Mouse (Mus musculus): ENCODE measurements around the gene Dpf1.
A peak's percentile ranks its signal among the peaks of the same experiment; 100 is the strongest.

DNA sequence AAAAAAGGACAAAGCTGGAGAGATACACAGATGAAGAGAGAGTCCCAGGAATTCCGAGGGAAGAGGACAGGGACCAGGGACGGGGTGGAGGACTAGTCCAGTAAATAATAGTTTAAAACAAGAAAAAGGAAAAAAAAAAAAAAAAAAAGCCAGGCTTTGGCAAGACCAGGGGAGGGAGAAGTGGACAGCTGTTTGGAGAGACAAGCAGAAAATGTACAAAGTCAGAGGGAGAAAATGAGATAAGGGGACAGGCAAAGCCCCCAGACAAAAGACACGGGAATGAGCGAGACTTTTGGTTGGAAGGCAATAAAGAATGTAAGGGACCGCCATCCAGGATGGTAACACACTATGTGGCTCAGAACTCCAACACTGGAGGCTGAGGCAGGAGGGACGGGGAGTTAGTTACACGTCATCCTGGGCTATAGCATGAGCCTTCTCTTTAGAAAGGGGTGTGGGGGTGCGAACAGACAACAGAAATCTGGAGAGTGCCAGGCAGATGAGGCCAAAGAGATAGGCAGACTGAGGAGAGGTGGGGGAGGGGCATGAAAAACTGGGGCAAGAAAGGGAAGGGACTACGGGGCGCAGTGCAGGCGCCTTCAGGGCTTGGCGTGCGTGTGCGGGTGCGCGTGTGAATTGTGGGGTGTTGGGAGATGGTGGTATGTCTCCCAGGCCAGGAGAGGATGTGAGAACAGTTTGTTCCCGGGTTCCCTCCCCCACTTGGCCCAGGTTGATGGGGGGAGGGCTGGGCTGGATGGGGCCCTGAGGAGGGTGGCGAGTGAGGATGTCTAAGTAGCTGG is 14.6 kb downstream of the Dpf1 start:
- no peak for TF ChIP-seq NELFE (IDR thresholded peaks at IDR 0.05; ENCODE audit: low read depth, low read length)
- TF ChIP-seq CTCF (IDR thresholded peaks at IDR 0.05 in 2 of 3, conservative IDR thresholded peaks at IDR 0.05 in 1 of 3; ENCODE audit: control insufficient read depth in 1 of 3, insufficient read depth in 1 of 3, low read depth in 2 of 3, low read length in 3 of 3, poor library complexity in 1 of 3, severe bottlenecking in 1 of 3), result no peak
- TF ChIP-seq EP300 (IDR thresholded peaks at IDR 0.05; ENCODE audit: low read depth in 1 of 2, low read length in 2 of 2), result peak; percentile 20 to 68; a peak in 3 of 4 replicates
- TF ChIP-seq ZNF384 (IDR thresholded peaks at IDR 0.05; ENCODE audit: low read depth, low read length), result peak; percentile 86
